ENCODE assay signal across 8 mouse cellular contexts in the genomic region with DNA sequence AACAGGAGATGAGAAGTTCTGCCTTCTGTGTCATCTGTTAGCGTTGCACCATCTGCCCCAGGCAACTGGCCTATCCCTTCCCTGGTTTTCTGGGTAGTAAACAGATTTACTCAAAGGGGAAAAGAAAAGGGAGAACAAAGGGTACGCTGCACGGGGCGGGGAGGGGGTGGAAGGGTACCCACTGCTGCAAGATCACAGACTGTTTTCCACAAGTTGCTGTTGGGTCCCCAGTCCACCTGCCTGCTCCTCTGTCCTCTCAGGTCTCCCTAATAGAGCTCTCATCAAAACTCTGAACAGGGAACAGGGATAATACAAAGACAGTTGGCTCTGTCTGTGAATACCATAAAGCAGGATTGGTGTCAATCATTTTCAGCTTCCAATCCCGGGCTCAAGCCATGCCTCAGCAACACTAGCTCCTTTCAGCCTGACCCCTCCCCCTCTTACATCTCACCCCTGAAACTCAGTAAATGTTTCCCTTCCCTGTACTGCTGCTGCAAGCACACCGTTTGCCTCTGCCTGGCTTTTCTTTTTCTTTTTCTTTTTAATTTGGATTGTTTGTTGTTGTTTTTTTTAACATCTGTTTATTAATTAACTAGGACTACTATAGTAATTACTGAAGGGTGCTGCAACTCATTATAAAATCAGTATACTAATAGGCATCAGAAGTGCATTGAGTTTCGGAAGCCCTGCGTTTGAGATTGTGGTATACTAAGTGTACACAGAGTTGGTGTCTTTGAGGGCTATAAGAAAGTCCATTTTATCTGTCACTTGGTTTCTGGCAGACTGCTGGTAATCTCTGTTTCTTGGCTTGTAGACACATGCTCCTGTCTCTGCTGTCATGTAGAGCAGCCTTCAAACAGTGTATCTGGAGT.
DNase-seq lines count a peak whose midpoint lies in the region; ATAC-seq lines count a peak whose summit lies in the region.

No protein-coding gene starts in this region.

- H3K4me3 ChIP-seq in heart, embryonic 10.5 days: no peak overlapping the region
- H3K4me3 ChIP-seq in forebrain, embryonic 10.5 days: peak overlapping the region; percentile 40
- H3K4me3 ChIP-seq in midbrain, embryonic 16.5 days (ENCODE audit: low read depth, low read length): no peak overlapping the region

- 36% methylated on average over 8 of the region's 8 CpGs for WGBS in heart, embryonic 10.5 days
- whole genome bisulfite sequencing in forebrain, embryonic 10.5 days: 17% methylated on average over 8 of the region's 8 CpGs
- WGBS in midbrain, embryonic 16.5 days: 15% methylated on average over 8 of the region's 8 CpGs

- 0 out of 2 replicates have a peak overlapping the region, but pooled peaks have one; percentile 30 for H3K27ac ChIP-seq in heart, embryonic 10.5 days
- H3K27ac ChIP-seq in forebrain, embryonic 10.5 days: peak overlapping the region; percentile 89
- peak overlapping the region; percentile 2; the same call in 1 of the 2 replicates for H3K27ac ChIP-seq in midbrain, embryonic 16.5 days (ENCODE audit: low read length)

- ATAC-seq in midbrain, embryonic 16.5 days: peak; percentile 89

- no peaks in the 10 kb centered on the region for H3K36me3 ChIP-seq in heart, embryonic 10.5 days
- H3K36me3 ChIP-seq in forebrain, embryonic 10.5 days (replicated peaks): no peaks in the 10 kb centered on the region
- H3K36me3 ChIP-seq in midbrain, embryonic 16.5 days (ENCODE audit: control insufficient read depth, insufficient read depth, low read length): no peaks in the 10 kb centered on the region

- no peak for DNase-seq in heart, embryonic 10.5 days (ENCODE audit: low spot score)
- DNase-seq in heart, postnatal 14 days: no peak
- peak; percentile 68 for DNase-seq in forebrain, embryonic 10.5 days (ENCODE audit: extremely low spot score, low spot score)
- DNase-seq in layer of hippocampus, adult 8-10 months (ENCODE audit: low spot score in 2 of 2): peak; percentile 8 to 25
- no peak for DNase-seq in frontal cortex, postnatal 25 days (ENCODE audit: low spot score in 2 of 2)
- DNase-seq in urinary bladder, postnatal 36 days (ENCODE audit: low spot score in 2 of 2): no peak
- DNase-seq in cerebellum, adult 8-10 months: no peak

- intact Hi-C loops in heart, postnatal 14 days (cut with DNase I): no loop called here

- no peaks in the 10 kb centered on the region for H3K9me3 ChIP-seq in heart, embryonic 10.5 days
- H3K9me3 ChIP-seq in forebrain, embryonic 10.5 days: no peaks in the 10 kb centered on the region
- H3K9me3 ChIP-seq in midbrain, embryonic 16.5 days (replicated peaks; ENCODE audit: control insufficient read depth, low read length, poor library complexity, severe bottlenecking): no peaks in the 10 kb centered on the region

- no peak overlapping the region for H3K9ac ChIP-seq in midbrain, embryonic 16.5 days (ENCODE audit: low read depth, low read length)

- no peaks in the 10 kb centered on the region for H3K27me3 ChIP-seq in heart, embryonic 10.5 days (ENCODE audit: insufficient read depth, poor library complexity, severe bottlenecking)
- no peaks in the 10 kb centered on the region for H3K27me3 ChIP-seq in forebrain, embryonic 10.5 days (ENCODE audit: poor library complexity, severe bottlenecking)
- H3K27me3 ChIP-seq in midbrain, embryonic 16.5 days (ENCODE audit: control insufficient read depth, insufficient read depth, low read depth, low read length): no peaks in the 10 kb centered on the region

- peaks cover 17% of the 10 kb centered on the region for H3K4me1 ChIP-seq in heart, embryonic 10.5 days
- peaks cover 26% of the 10 kb centered on the region for H3K4me1 ChIP-seq in forebrain, embryonic 10.5 days
- H3K4me1 ChIP-seq in midbrain, embryonic 16.5 days (ENCODE audit: control insufficient read depth, insufficient read depth, low read length): peaks cover 9% of the 10 kb centered on the region

- peak overlapping the region; percentile 38 for H3K4me2 ChIP-seq in midbrain, embryonic 16.5 days (ENCODE audit: low read length)

Comparison
In these comparisons a context has a peak if more than half of its experiments do, and no peak if none do; other contexts are left out.
1. DNase-seq: peak in forebrain, embryonic 10.5 days (single experiment) and layer of hippocampus, adult 8-10 months (2 of 2); none in heart, embryonic 10.5 days (single experiment), heart, postnatal 14 days (0 of 2), frontal cortex, postnatal 25 days (0 of 2), urinary bladder, postnatal 36 days (0 of 2) and cerebellum, adult 8-10 months (single experiment).
2. H3K27ac ChIP-seq: peak in every context shown above with its lines; median percentile 89 in forebrain, embryonic 10.5 days; 30 in heart, embryonic 10.5 days; 2 in midbrain, embryonic 16.5 days.